Mouse (Mus musculus) E14TG2a.4 (cell line): ENCODE measurements around the gene Cngb1.
A peak's percentile ranks its signal among the peaks of the same experiment; 100 is the strongest.

Experiments used
- H3K27me3 ChIP-seq: 2 replicates; pipeline ENCODE4 v1.6.1; 2014; ENCODE audit warnings: low read length, control low read depth; ENCODE audit not compliant: insufficient read depth
- H3K36me3 ChIP-seq: 2 replicates; pipeline ENCODE4 v1.6.1; 2014; ENCODE audit warnings: low read length, control low read depth; ENCODE audit not compliant: insufficient read depth
- H3K4me1 ChIP-seq: replicated peaks from 2 replicates; pipeline ENCODE4 v1.6.1; 2014; ENCODE audit warnings: low read depth, low read length, control low read depth
- H3K4me3 ChIP-seq: replicated peaks from 2 replicates; pipeline ENCODE4 v1.5.1; 2014; ENCODE audit warnings: mild to moderate bottlenecking, low read length
- H3K9me3 ChIP-seq: 2 replicates; pipeline ENCODE4 v1.6.1; 2014; ENCODE audit warnings: low read length, control low read depth
- CTCF ChIP-seq: conservative IDR thresholded peaks from 2 replicates; pipeline ENCODE4 v1.5.1; 2014; ENCODE audit warnings: low read length
- NANOG ChIP-seq: IDR thresholded peaks from 2 replicates; pipeline ENCODE4 v1.6.1; 2014; ENCODE audit warnings: borderline replicate concordance, low read length, mixed read lengths
- POU5F1 ChIP-seq: IDR thresholded peaks from 2 replicates; pipeline ENCODE4 v1.6.1; 2014; ENCODE audit warnings: low read length, borderline replicate concordance

Gene Cngb1

GRCm38 (mm10) chr8:95226251-95227150 lies 79.9 kb downstream of the Cngb1 start:
- Histone ChIP-seq H3K36me3 (no peaks in the 10 kb centered on the region), H3K27me3 (no peaks in the 10 kb centered on the region), H3K9me3 (peaks cover 37% of the 10 kb centered on the region), H3K4me3 (no peak overlapping the region), H3K4me1 (peaks cover 7% of the 10 kb centered on the region; the same call in 1 of the 2 replicates)
- TF ChIP-seq POU5F1, result no peak
- TF ChIP-seq CTCF, result no peak
- no peak for TF ChIP-seq NANOG

GRCm38 (mm10) chr8:95223969-95224368 lies 82.4 kb downstream of the Cngb1 start:
- H3K4me1 ChIP-seq, result peaks cover 15% of the 10 kb centered on the region
- no peaks in the 10 kb centered on the region for H3K27me3 ChIP-seq
- TF ChIP-seq POU5F1 (no peak), NANOG (no peak)
- H3K36me3 ChIP-seq, result no peaks in the 10 kb centered on the region
- no peak overlapping the region for H3K4me3 ChIP-seq
- H3K9me3 ChIP-seq, result peaks cover 15% of the 10 kb centered on the region

GRCm38 (mm10) chr8:95221045-95221444 lies 85.3 kb downstream of the Cngb1 start:
- H3K27me3 ChIP-seq, result no peaks in the 10 kb centered on the region; the same call in 1 of the 2 replicates

GRCm38 (mm10) chr8:95220571-95220998 lies 85.8 kb downstream of the Cngb1 start:
- no peak for TF ChIP-seq NANOG
- no peak for TF ChIP-seq CTCF
- no peak for TF ChIP-seq POU5F1
- H3K36me3 ChIP-seq, result no peaks in the 10 kb centered on the region

More at GRCm38 (mm10) chr8:95221045-95221444, 85.3 kb downstream of the Cngb1 start:
- H3K9me3 ChIP-seq, result no peaks in the 10 kb centered on the region
- peaks cover 15% of the 10 kb centered on the region for H3K4me1 ChIP-seq
- no peak for TF ChIP-seq CTCF
- TF ChIP-seq POU5F1, result no peak
- no peak for TF ChIP-seq NANOG
- no peak overlapping the region for H3K4me3 ChIP-seq
- no peaks in the 10 kb centered on the region for H3K36me3 ChIP-seq

GRCm38 (mm10) chr8:95219623-95220022 lies 86.8 kb downstream of the Cngb1 start:
- H3K4me3 ChIP-seq, result no peak overlapping the region
- TF ChIP-seq CTCF (peak; percentile 65), POU5F1 (no peak)

More at GRCm38 (mm10) chr8:95220571-95220998, 85.8 kb downstream of the Cngb1 start:
- no peak overlapping the region for H3K4me3 ChIP-seq
- H3K27me3 ChIP-seq, result no peaks in the 10 kb centered on the region; the same call in 1 of the 2 replicates
- H3K9me3 ChIP-seq, result no peaks in the 10 kb centered on the region
- H3K4me1 ChIP-seq, result peaks cover 15% of the 10 kb centered on the region

GRCm38 (mm10) chr8:95215709-95216360 lies 90.5 kb downstream of the Cngb1 start:
- Histone ChIP-seq H3K4me1 (peaks cover 10% of the 10 kb centered on the region; the same call in 1 of the 2 replicates), H3K36me3 (no peaks in the 10 kb centered on the region)

More at GRCm38 (mm10) chr8:95219623-95220022, 86.8 kb downstream of the Cngb1 start:
- Histone ChIP-seq H3K4me1 (peaks cover 19% of the 10 kb centered on the region), H3K9me3 (no peaks in the 10 kb centered on the region), H3K36me3 (no peaks in the 10 kb centered on the region), H3K27me3 (no peaks in the 10 kb centered on the region; the same call in 1 of the 2 replicates)

GRCm38 (mm10) chr8:95209924-95210323 lies 96.5 kb downstream of the Cngb1 start:
- Histone ChIP-seq H3K4me3 (peak overlapping the region; percentile 39; the same call in 1 of the 2 replicates), H3K27me3 (0 out of 2 replicates have a peak, but pooled peaks cover 2% of the 10 kb centered on the region), H3K4me1 (peaks cover 21% of the 10 kb centered on the region; the same call in 1 of the 2 replicates), H3K36me3 (no peaks in the 10 kb centered on the region), H3K9me3 (no peaks in the 10 kb centered on the region)
- TF ChIP-seq NANOG (no peak), CTCF (no peak), POU5F1 (no peak)

More at GRCm38 (mm10) chr8:95215709-95216360, 90.5 kb downstream of the Cngb1 start:
- Histone ChIP-seq H3K4me3 (no peak overlapping the region), H3K27me3 (peaks cover 2% of the 10 kb centered on the region; the same call in 1 of the 2 replicates), H3K9me3 (no peaks in the 10 kb centered on the region)
- TF ChIP-seq POU5F1, result no peak
- TF ChIP-seq NANOG, result no peak
- no peak for TF ChIP-seq CTCF

- TF ChIP-seq POU5F1, result no peak
- no peak for TF ChIP-seq NANOG
- no peak for TF ChIP-seq CTCF
- Histone ChIP-seq H3K9me3 (no peaks in the 10 kb centered on the region), H3K36me3 (no peaks in the 10 kb centered on the region), H3K4me1 (peaks cover 42% of the 10 kb centered on the region), H3K4me3 (no peak overlapping the region), H3K27me3 (peaks cover 4% of the 10 kb centered on the region; the same call in 1 of the 2 replicates)
These were observed 100.4 kb downstream of the Cngb1 start for GRCm38 (mm10) chr8:95205946-95206345.
